4 mouse cellular contexts compared by ENCODE assay signal in the genomic region with DNA sequence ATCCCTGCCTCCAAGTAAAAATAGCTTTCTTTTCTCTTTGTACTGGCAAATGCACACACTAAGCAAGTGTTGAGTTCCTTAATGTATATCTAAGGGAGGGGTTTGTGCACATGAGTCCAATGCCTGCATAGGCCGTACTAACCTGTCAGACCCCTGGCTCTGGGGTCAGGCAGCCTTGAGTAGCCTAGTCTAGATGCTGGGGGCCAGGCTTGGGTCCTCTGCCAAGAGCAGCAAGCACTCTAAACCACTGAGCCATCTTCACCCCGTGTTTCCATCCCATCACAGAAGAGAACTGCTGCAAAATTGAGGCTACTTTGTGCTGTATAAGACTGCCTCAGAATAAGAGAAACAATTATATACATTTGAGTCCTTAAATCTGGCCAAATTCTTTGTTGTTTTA.
"Had no signal": no experiment of that assay in that cellular context is flagged by ENCODE, and none has a peak within 500 bp of the region (broad histone marks: within the 10 kb centered on the region; RNA-seq: fewer than 3 reads in every experiment).

No protein-coding gene starts in this region.

- H3K4me3 ChIP-seq: neural tube, embryonic 13.5 days; neural tube, embryonic 15.5 days; stomach, embryonic 15.5 days had no signal

- H3K27me3 ChIP-seq: neural tube, embryonic 13.5 days; neural tube, embryonic 15.5 days; stomach, embryonic 15.5 days had no signal

- H3K9ac ChIP-seq: neural tube, embryonic 13.5 days; neural tube, embryonic 15.5 days; stomach, embryonic 15.5 days had no signal

- H3K27ac ChIP-seq: neural tube, embryonic 13.5 days; neural tube, embryonic 15.5 days; stomach, embryonic 15.5 days; stomach, postnatal 0 days had no signal
